Mouse (Mus musculus): ENCODE measurements at regions not wholly inside any gene's neighbourhood (a gene's known extent, or its start where the extent isn't known, plus 50 kb on each side); places are given as distances from the start of the nearest gene placed in this dataset.

DNA sequence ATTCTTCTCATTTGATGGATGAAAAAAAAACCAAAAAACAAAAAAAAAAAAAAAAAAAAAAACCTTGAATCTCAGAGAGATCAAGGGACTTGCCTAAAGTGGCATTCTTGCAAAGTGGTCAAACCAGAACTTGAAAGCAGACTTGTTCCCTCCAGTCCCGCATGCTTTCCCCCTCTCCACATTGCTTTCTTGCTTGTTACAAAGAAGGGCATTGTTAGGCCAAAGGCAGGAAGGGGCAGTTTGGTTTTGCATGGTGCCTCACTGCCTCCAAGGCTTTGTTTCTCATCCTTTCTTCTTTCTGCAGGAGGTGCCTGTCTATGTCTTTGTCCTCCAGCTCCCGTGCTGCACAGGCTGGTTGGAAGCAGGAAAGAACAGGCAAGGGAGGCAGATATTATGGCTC is 356.2 kb upstream of the Tenm4 start:
- DNase-seq (ENCODE audit: low spot score) = no peak

DNA sequence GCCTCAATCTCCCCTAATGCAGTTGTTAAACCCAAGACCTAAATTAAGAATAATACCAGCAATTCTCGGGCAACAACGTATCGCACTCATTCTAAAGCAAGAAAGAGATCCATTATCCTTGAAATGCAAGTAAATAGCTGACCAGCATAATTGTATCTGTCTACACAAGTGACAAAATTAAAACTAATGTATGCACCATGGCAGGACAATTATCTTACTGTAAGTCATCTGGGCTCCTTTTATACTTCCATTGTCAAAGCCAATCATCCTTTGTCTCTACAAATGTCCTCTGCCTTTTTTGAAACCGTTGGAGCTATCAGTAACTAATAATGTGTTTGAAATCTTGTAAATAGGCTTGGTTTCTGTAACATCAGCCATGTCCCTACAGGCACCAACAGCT is 347.5 kb upstream of the Tenm4 start:
- no peak for DNase-seq (ENCODE audit: low spot score)

DNA sequence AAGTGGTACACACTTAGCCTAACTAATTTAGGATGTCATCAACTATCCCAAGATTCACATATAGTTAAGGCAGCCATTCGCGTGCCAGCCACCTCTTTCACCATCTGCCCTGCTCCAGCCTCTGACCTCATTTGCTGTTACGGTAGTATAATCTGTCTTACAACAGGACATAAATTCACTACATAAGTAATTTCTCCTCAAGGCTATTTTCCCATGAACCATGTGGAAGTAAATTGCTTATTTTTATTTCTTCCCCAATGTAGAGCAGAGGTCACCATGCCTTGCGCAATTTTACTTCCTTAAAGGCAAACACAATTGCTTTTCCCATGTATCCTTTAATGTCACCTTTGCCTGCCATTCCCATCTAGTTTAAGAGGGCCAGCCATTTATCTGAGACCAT is 341.2 kb upstream of the Tenm4 start:
- no peak for DNase-seq (ENCODE audit: low spot score)

GRCm38 (mm10) chr7:95834236-95834919 is 336.7 kb upstream of the Tenm4 start:
- DNase-seq (ENCODE audit: low spot score) = no peak

DNA sequence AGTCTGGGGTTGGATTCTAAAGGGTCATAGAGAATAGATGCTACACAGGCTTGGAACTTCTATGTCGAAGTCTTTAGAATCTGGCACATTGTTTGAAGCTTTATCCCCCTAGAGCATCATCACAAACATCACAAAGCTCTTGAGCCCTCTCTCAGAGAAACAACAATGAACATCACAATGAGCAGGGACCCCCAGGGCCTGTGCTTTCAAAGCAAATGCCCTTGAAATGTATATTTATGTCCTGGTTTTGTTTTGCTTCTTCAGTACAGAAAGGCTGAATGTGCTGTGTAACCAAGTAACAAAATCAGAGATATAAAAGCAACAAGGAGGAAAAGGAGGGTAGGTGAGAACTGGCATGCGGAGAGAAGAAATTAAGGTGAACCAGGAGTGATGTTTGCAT is 330.6 kb upstream of the Tenm4 start:
- DNase-seq (ENCODE audit: low spot score) = no peak

DNA sequence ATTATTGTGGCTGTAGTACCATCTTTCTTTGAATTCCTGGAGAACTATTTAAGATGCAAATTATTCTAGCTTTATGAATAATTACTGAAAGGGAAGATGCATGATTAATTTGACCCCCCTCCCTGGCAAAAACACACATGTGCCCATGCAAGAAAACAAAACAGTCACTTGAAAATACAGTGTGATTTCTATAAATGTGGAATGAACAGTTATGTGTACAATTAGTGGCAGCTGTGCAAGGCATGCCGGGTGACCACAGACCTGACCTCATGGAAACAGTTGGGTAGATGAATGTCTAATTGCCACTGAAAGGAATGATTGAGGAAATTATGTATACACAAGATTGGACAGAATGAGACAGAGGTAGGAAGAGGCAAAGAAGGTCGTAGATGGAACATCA is 321.2 kb upstream of the Tenm4 start:
- DNase-seq (ENCODE audit: low spot score) = no peak

GRCm38 (mm10) chr7:95852630-95853029 is 318.4 kb upstream of the Tenm4 start:
- DNase-seq (ENCODE audit: low spot score) = no peak

GRCm38 (mm10) chr7:95853225-95853812 is 317.7 kb upstream of the Tenm4 start:
- no peak for DNase-seq (ENCODE audit: low spot score)

- DNase-seq (ENCODE audit: low spot score) = no peak
Measured at GRCm38 (mm10) chr7:95858247-95858646, 312.8 kb upstream of the Tenm4 start.

DNA sequence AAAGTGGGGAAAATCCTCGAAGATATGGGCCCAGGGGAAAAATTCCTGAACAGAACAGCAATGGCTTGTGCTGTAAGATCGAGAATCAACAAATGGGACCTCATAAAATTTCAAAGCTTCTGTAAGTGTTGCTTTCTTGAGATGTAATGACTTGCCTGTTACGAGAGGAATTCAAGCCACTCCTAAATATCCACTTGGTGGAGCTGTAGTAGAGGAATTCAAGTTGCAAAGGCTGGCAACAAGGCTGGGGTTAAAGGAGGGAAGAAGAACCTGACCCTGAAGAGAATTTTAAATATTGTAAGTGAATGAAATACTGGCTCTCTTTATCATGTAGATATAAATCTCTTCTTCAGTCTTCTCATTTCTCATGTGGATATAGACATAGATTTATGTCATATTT is 306.8 kb upstream of the Tenm4 start:
- no peak for DNase-seq (ENCODE audit: low spot score)

DNA sequence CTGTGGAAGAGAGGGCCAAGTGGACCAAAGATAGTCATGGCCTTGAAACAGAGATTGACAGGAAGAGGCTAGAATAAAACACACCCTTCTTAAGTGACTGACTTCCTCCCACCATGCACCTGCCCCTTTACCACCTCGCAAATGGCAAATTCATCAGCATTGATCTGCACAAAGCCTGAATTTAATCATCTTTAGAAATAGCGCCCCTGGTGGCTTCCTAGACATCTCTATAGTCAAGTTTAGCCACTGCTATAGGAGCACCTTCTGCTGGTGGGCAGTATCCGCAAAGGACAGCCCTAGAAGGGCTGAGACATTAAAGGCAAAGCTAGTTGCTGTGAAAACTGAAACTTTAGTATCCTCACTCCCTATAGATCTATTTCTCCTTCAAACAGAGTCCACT is 305.8 kb upstream of the Tenm4 start:
- no peak for DNase-seq (ENCODE audit: low spot score)

DNA sequence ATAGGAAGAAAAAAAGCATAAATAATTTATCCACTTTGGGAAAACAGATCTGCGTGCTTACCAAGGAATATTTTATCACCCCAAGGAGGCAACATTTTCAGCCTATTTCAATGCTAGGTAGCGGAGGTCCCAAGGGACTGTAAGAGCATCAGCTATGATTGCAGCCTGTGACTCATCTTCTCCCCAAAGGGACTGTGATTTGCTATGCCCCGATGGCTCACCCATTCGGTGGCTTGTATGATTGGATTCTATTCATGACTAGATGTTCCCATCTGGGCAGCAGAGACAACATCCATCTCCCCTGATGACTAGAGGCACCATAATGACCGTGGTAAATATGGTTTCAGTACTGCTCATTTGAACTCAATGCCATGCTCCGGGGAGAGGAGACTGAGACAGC is 302.3 kb upstream of the Tenm4 start:
- DNase-seq (ENCODE audit: low spot score) = no peak

- DNase-seq (ENCODE audit: low spot score) = no peak
Measured at GRCm38 (mm10) chr7:95880576-95881267, 290.3 kb upstream of the Tenm4 start.

DNA sequence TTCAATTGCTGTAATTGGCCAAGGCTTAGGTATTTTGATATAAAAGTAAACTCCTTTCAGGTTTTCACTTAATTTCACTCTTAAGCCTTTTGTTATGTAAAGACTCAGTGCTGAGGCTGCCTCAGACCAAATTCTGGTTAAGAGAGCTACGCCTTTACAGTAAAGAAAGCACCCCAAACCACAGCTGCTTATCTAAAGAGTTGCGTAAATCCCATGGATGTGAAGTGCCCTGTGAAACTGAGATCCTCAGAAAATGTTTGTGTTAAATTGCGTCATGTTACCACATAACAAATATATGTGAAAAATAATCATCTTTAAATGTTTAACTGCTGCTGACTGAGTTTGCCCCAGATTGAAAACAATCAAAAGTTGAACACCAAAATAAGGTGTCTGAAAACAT is 269.5 kb upstream of the Tenm4 start:
- no peak for DNase-seq (ENCODE audit: low spot score)

- DNase-seq (ENCODE audit: low spot score) = no peak
Measured at GRCm38 (mm10) chr7:95914406-95915080, 256.5 kb upstream of the Tenm4 start.

DNA sequence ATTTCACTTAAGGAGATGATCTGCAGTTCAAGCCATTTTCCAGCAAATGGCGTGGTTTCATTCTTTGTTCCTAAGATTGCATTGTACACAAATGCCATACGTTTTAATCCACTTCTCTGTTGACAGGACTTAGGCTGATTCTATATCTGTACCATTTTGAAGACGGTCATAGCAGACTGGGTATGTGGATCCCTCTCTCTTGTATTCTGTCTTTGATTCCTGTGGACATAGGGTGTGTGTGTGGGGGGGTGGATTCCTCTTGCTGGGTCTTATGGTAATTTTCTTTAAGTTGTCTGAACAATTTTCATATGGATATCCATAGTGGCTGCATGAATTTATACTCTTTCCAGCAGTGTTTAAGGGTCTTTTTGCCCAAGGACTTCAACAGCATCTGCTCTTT is 251.1 kb upstream of the Tenm4 start:
- DNase-seq (ENCODE audit: low spot score) = no peak

DNA sequence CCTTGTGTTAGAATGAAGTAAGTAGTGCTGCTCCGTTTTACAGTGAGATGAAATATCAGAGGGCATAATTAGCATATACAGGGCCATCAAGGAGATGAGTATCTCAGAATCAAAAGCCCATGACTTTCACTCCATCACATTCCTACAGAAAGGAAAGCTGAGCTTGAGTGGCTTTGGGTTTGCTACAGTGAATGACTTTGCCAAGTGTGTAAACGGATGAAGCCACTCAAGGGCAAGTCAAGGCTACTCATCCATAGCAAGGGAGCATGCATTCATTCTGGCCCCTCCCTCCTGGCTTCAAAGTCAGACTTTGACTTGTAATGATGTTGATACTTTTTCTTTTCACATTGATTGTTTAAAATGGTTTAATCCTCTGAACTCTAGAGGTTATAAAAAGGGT is 246.2 kb upstream of the Tenm4 start:
- no peak for DNase-seq (ENCODE audit: low spot score)

DNA sequence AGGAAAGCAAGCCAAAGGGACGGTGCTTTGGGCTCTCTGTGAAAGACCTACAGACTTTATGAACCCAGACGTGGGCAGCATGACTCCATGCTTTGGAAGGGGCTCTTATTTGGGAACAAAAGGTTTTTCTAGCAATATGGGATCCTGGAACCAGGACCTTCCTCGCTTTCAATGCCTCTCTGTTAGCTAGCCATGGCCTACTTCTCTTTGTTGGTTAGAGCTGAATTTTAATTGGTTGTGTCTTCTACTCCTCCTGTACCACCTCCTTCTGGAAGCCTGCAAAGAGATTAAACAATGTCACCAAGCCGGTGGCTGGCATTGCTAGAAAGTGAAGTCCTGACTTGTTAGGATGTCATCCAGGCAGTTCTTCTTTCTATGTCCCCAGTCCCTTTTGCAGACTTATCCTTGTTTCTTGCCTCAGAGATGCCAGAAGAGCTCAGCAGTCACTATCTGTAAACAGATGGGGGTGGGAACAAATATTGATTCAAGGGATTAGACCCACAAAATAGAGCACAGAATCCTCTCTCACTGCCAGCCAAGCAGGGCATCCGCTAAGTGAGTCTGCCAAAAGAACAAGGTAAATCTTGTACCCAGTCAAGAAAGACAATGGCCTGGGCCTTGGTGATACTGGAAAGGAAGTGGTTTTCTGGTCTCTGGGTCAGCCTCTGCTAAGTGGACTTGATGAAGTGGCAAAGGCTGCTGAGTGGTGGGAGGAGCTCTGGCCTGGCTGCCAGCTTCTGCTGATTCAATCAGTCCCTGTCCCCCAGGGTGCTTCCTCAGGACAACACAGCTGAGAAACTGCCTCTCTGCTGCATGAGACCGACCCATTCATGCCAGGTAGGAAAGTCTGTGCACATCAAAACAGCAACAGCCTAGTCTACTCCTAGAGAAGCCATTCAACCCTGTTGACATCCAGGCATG is 244.7 kb upstream of the Tenm4 start:
- DNase-seq (ENCODE audit: low spot score) = no peak

GRCm38 (mm10) chr7:95936599-95936998 is 234.4 kb upstream of the Tenm4 start:
- no peak for DNase-seq (ENCODE audit: low spot score)

DNA sequence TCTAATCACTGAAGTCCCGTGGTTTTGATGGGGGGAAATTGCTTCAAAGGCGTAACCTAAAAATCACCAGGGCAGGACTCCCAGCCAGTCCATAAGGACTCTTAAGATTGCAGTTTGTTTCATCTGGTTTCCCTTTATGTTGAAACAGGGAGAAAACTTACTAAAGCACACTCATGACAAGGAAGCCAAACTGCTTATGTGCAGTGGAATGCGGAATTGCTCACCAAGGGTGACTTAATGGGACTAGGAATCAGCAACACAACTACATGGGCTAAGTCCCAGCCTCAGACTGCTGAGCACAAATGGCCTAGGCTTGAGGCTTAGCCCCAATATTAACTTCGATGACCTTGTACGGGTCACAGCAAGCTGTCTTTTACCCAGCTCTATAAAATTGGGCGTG is 227.6 kb upstream of the Tenm4 start:
- DNase-seq (ENCODE audit: low spot score) = no peak

GRCm38 (mm10) chr7:95952395-95952794 is 218.7 kb upstream of the Tenm4 start:
- DNase-seq (ENCODE audit: low spot score) = no peak

DNA sequence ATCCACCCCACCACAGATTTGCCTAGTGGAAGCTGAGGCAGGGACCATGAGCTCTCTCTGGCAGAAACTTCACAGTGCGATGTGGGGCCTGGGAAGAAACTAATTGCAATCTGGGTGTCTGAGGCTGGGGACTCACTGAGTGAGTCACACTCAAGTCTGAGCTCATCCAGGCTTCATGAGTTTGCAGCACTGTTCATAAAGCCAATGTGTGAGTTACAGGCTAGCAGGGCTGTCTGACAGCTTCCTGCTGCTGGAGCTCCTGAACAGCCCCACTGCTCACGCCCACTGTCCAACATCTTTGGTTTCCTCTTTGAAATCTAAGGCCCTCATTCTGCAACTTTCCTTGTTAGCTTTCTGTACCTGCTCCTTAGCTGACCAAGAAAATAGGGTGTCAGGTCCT is 216.5 kb upstream of the Tenm4 start:
- DNase-seq (ENCODE audit: low spot score) = no peak

Data from layer of hippocampus, adult 9-10 months (tissue).